Mouse (Mus musculus) hematopoietic stem cell, adult 5-6 weeks (primary cell): ENCODE measurements around the gene Gba2. TPM values are rescaled to one million over a fixed set of nuclear protein-coding genes. Genes with fewer than 3 reads are reported as not detected.
"Not testable (repeated sequence)": the region's sequence is repeated elsewhere in the genome, so short reads cannot be mapped to it uniquely, and the experiment has no call there.

Source experiments
- ATAC-seq, 2 experiments: fragments of 125-278 bp in 1 of 2; replicated peaks in 1 of 2; 2 replicates each; pipeline ENCODE4 v1.8.0; 2016 to 2017; ENCODE audit warnings: inconsistent platforms in 2 of 2, mild to moderate bottlenecking in 2 of 2, moderate number of reproducible peaks in 2 of 2, low read depth in 1 of 2, moderate TSS enrichment in 1 of 2; ENCODE audit not compliant: low FRiP score in 2 of 2, poor library complexity in 2 of 2, severe bottlenecking in 2 of 2, insufficient read depth in 1 of 2, low TSS enrichment in 1 of 2
- total RNA-seq: library from RNA; stranded (forward); fragments of 172-1452, 232-1000 nt; gene quantifications from 2 replicates; pipeline ENCODE4 v1.2.3, GENCODE M21; 2017

The Gba2 gene
- total RNA-seq, 1 experiment from 2014 or later, result 11.9 TPM

DNA sequence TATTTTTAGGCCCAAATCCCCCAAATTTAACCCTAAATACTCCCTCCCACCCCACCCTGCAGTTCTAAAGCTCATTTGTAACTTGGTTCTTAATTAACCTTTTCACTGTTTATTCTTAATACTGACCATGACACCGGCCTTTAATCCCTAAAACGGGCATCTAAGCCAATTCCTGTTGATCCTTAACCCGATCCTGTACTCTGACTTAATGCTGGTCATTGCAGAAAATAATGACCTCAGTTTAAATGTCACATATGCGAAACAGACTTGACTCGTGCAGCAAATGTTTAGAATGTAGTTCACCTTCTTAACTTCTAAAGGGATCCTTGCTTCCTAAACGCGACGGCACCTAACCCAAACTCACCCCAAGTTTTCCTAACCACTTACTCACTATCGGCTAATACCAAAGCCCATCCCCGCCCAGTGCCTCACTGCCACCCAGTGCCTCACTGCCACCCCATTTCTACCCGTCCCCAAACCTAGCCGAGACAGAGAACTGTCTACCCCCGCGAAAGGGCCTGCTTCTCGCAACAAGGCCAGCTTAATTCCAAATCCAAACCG is 17.2 kb downstream of the Gba2 start:
- no peak for ATAC-seq

DNA sequence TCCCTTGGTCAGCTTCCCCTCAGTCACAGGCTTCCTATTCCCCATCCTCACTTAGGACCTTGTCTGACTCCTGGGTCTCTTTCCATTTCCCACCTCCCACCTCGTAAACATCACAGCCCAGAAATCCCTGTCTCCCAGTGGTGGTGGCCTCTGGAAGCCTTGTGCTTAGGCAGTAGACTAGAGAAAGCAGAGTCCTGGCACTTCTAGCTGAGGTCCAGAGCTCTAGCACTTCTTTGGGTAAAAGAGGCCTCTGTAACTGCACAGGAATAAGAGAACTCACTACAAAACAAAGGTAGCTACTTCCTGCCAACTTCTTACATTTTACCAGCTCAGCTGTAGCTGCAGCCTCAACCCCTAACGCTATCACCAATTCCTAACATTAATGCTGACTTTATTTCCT is 17.7 kb downstream of the Gba2 start:
- ATAC-seq, result no peak

DNA sequence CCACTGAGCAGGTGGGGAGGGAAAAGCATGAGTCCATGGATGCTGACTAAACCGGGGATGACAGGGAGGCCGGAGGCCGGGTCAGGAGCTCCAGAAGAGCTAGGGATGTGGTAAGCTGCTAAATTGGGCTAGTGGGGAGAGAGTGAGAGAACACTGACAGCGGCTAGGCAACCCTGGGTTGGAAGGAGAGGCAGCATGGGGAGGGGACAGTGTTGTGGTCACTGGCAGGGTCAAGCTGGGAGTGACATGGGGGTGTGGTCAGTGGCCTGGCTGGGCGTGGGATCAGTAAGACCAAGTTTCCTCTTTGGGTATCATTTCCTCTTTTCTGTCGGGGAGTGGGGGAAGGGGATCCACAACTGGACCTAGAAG is 18.4 kb downstream of the Gba2 start:
- ATAC-seq, result peak in 1 of 2 experiments; percentile 6; a peak in 1 of 4 replicates

DNA sequence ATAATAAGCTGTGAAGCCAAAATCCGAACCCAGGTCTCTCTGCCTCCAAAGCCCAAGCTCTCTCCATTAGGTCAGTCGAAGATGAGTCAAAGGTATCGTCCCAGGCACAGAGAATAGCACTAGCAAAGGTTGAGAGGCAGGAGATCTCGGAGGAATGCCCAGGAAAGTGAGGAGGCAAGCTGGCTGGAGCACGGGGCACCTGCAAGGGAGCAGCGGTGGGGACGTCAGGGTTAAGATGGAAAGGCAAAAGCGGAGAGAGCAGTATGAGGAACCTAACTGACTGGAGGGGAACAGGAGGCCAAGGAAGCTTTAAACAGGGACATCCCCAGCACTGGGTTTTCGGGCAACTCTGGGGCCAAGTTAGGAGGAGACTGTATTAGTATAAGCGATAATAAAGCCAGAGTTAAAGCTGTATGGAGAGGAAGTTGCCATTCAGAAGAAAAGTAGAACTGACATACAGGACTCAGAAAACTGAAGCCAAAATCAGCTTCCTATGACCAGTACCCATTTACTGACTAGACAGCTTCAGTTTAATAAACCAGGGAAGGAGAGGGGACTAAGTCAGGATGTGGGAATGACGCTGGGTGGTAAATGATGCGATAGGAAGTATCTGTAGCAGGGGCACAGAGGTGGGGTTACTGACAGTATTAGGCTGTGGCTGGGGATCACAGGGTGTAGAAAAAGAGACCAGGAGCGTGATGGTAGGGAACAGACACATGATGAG is 19.0 kb downstream of the Gba2 start:
- ATAC-seq, result no peak

DNA sequence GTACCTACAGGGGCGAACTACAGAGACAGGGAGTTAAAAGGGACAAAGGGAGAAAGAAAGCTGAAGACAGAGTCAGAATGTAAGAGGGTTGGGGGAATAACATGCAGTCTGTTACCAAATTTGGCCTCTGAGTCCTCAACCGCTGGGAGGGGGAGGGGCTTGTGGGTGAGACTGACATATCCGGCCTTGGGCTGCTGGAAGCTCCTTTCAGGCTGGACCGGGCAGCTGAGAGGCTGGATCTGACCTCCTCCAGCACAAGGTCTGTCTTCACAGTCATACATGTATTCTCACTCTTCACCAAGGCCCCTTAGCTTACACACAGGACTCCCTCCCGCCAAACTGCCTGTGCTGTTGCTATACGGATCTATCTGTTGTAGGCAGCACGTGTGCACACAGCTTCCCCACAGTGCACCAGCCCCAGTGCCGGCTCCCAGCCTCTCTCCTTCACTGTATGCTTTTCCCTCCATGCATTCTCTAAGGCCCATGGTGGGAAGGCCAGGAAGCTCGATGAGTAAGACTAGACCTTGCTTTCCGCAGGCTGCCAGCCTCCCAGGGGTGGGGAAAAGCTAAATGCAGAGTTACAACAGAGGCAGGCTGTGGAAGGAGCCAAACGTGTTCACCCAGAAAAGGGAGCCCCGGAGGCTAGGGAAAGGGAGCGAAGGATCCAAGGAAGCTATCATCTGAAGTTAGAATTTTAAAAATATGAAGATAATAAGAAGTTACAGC is 19.9 kb downstream of the Gba2 start:
- 0 out of 4 replicates have a peak, but pooled peaks of 1 of the 2 experiments have one; percentile 13 for ATAC-seq

DNA sequence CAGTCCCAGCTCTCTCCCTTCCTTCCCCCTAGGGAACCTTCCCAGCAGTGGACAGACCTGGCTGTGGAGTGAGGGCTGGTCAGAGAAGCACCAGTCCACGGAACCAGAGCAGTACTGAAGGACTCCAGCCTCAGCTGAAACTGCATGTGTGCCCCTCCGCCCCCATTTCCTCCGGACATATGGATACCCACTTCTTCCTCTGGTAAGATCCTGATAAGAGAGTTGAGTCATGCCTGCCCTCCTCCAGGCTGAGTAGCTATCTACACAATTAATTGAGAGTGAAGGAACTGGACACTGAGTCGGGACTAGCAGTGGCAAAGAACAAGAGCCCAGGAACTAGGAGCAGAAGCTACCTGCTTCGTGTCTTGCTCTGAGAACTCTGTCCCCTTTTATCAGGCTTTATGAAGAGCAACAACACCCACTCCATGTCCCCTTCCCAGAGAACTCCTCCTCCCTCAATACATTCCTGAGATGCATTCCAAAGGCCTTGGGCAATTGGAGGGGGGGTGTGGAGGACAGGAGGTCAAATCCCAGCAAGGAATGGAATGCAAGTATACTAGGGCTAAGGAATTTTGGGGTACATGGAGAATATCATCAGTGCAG is 20.5 kb downstream of the Gba2 start:
- no peak for ATAC-seq

DNA sequence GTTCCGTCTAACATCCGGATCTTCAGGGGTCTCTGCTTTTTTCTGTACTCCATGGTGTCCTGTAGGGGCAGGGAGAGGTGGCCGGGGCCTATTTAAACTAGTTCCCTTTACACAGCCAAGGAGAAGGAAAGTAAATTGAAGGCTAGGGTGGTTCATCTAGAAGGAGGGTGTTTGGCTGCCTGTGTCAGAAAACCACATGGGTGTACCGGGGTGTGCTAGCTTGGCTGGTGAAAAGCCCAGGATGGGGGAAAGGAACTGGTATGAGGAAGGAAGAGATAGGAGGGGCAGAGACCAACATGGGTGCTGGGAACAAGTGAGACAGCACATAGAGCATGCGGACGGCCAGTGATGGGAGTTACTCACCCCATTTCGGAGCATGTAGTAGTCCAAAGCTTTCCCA is 22.7 kb downstream of the Gba2 start:
- peak; percentile 3 to 8; a peak in 1 of 4 replicates for ATAC-seq

DNA sequence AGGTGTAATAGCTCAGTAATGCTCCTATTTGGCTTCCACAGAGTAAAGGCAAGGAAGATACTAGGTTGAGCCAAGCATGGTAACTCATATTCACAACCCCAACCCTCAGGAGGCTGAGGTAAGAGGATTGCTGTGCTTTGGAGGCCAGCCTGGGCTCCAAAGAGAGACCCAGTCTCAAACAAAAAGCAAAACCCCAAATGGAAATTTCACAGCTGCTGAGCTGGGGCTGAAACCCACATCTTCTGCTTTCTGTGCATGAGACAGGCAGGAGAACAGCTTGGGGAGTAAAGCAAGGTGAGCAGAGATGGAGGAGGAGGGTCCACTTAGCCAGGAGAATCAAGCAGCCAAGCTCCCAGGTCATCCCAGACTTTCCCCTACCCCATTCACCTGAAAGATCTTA is 24.8 kb downstream of the Gba2 start:
- ATAC-seq, result no peak

DNA sequence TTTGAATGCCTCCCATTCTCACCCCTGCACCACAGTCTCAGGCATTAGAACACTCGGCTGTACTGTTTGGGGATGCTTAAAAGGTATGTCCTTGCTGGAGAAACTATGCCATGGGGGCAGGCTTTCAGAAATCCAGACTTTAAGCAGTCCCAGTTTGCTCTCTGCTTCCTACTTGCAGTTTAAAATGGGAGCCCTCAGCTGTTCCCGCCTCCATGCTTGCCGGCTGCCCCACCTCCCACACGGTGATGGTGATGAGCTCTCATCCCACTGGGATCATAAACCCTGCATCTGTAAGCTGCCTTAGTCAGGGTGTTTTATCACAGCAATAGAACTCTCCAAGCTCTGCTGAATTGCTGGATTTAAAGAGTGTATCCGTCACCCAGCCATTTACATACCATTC is 26.2 kb downstream of the Gba2 start:
- ATAC-seq, result no peak

DNA sequence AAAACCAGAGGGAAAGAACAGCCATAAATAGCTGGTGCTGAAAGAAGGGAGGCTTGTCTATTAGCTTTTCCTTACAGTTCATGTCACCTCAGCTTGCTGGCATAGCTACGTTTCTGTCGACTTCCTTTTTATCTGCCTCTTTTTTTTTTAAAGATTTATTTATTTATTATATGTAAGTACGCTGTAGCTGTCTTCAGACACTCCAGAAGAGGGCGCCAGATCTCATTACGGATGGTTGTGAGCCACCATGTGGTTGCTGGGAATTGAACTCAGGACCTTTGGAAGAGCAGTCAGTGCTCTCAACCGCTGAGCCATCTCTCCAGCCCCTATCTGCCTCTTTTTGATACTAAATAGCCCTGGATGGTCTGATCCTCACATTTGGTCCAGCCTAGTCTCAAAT is 26.8 kb downstream of the Gba2 start:
- not testable (repeated sequence) for ATAC-seq

DNA sequence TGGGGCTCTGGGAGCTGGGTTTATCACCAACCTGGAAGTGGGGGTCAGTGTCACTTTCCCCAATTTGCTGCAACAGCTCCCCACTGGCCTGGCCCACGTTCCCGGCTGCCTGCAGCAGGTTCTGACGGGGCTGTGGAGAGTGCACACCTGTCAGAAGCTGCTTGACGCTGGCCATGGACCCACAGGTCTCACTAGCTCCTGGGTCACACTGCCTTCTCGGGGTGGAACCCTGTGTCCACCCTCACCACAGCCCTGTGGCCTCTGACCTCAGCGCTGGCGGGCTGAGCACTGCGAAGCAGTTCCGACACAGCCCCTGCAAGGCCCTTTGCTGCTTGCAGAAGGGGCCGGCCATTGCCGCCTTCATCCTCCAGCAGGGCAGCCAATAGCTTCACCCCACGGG is 29.6 kb downstream of the Gba2 start:
- ATAC-seq, result no peak

DNA sequence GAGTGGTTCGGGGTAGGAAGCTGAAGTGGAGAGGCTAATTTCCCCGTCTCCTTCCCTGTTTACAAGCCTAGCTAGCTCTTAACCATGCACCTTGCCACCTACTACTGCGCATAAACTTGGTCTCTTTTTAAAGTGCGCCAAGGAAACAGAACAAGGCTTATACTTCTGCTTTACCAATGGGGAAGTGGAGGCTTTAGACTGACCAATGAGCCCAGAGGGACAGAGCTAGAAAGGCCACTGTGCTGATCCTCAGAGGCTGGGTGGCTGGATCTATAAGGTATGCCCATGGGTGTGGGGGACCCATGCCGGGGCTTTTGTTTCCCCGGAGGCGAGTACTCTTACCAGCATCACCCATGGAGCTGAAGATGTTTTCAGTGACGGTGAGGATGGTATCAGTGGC is 31.5 kb downstream of the Gba2 start:
- no peak for ATAC-seq

DNA sequence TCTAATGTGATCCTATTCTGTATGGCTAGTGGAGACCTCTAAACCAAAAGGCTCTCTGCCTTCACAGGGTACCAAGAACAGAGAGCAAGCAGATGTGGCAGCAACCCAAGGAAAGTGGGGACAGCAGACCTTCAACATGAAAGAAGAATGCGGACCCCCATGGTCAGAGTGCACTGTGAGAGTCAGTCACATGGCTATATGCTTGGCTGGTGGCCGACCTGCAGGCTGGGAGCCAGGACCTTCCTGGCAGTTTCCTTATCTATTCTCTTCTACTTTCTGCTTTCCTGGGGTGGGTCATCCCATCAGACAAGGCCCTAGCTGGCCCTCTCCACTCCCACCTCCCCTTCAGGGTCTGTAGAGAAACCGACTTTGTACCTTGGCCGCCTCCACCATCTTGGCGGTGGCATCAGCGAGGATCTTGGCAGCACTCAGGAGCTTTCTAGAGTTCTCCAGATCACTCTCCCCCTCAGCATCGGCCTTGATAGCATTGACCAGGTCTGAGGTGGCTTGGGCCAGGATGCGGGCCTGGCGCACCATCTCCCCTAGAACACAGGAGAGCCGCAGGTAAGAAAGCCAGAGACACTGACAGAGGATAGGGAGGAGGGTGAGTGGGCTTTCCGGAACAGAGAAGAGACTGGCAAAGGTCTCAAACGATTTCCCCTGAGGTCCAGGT is 32.2 kb downstream of the Gba2 start:
- no peak for ATAC-seq

DNA sequence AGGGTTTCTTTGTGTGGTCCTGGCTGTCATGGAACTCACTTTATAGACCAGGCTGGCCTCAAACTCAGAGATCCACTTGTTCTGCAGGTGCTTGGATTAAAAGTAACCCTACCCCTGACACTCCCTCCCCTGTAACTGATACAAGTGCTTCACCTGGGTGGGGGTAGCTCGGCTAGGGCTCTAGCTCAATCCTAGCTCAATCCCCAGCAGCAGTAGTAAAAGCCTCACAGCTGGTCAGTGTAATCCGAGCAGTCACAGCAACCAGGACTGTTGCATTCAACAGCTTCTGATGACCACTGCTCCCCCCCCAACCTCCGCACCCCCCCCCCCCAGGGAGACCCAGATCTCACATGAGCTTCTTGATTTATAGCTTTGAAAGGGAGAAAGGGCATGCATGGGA is 36.6 kb downstream of the Gba2 start:
- ATAC-seq, result no peak

DNA sequence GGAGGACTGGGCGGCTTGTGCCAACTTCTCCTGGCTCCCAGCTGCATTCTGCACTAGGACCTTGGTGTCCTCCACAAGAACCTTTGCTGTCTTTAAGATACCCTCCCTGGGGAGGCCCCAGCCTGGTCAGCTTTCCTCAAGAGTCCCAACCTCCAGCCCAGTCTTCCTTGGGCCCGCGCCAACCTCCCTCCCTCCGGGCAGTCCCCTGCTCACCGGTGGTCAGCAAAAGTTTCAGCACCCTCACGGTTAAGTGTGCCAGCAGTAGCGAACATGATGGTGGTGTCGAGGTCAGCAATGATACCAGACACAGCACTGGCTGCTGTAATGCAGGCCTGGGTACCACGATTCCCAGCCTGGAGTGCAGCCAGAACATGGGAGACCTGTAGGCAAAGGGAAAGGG is 42.6 kb downstream of the Gba2 start:
- ATAC-seq, result no peak

DNA sequence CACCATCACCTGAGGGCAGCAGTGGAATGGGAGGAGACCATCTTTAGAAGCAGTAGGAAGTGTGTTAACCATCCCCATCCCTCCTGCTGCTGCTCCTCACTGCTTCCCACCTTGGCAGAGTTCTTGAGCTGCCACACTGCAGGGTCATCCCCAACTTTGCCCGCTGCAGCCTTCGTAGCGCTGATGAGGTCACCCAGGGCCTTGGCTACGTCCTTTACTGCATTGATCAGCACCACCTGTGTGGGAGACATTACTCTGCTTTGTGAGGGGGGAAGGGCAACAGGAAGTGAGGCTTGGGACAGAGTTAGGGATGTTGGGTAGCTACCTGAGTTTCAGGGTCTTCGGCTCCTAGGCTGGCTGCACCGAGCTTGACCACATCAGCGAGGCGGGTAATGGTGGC is 43.0 kb downstream of the Gba2 start:
- no peak for ATAC-seq

DNA sequence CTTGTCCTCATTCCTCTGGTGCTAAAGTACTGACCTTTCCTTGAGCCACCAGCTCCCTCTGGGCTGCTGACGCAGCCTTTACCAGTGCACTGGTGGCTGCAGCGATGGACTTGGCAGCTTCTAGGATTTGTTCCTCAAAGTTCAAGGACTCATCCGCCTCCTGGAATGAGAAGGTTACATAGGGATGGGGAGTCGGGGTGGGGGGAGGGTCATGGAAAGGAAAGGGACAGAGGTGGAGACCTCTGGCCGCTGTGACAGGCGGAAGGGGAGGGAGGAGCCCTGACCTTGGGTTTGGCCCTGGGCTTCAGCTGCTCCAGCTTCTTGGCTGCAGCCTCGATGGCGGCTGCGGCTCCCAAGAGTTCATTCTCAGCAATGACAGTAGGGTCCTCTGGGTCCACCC is 45.4 kb downstream of the Gba2 start:
- no peak for ATAC-seq

DNA sequence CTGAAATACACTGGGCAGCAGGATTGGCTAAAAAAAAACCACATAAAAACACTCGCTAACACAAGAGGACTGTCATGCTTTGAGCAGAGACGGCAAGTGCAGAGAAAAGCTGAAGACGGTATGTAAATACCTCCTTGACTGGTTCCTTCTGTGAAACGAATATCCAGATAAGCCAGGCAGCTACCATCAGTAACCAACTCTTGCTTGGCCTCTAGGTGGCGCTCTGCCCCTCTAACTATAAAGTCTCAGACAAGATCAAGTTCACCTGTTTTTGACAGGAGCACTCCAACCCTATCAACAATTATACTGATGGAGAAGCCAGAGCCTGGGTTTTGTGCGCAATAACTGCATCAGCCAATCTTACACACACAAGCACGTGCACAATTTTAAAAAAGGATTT is 48.1 kb downstream of the Gba2 start:
- ATAC-seq, result peak; percentile 52 to 77
